Comparison of ENCODE assay signal across 8 mouse cellular contexts in genomic region chr4:152010707-152011134, GRCm38 (mm10). TPM values are rescaled to one million over a fixed set of nuclear protein-coding genes. Genes with fewer than 3 reads are reported as not detected.
DNase-seq lines count a peak whose midpoint lies in the region; ATAC-seq and TF ChIP-seq lines count a peak whose summit lies in the region.

No protein-coding gene starts in this region.

- TF ChIP-seq EP300 in liver, postnatal 0 days (IDR thresholded peaks at IDR 0.05; ENCODE audit: low read depth): no peak

- no peak for ATAC-seq in hindbrain, embryonic 15.5 days (ENCODE audit: low FRiP score, low read depth)
- ATAC-seq in liver, postnatal 0 days: peak; percentile 58

- peak overlapping the region; percentile 89 for H3K4me3 ChIP-seq in cerebellum, adult 2 months (replicated peaks; ENCODE audit: insufficient read depth, low read depth, low read length)
- peak overlapping the region; percentile 69 for H3K4me3 ChIP-seq in hindbrain, embryonic 15.5 days
- peak overlapping the region; percentile 87 for H3K4me3 ChIP-seq in liver, postnatal 0 days (ENCODE audit: low read depth, low read length)

- peak; percentile 54 to 59 for DNase-seq in cerebellum, adult 2 months
- no peak for DNase-seq in cerebellum, adult 9-11 months
- peak; percentile 39 for DNase-seq in urinary bladder, postnatal 14 days (ENCODE audit: low spot score)
- no peak for DNase-seq in urinary bladder, postnatal 10 days (ENCODE audit: low spot score)
- DNase-seq in liver, postnatal 0 days: peak; percentile 54
- DNase-seq in ovary, postnatal 36 days (ENCODE audit: low spot score): no peak
- DNase-seq in thymus, postnatal 14 days: no peak

- H3K27ac ChIP-seq in cerebellum, adult 2 months (ENCODE audit: insufficient read depth, low read length): peak overlapping the region; percentile 35; the same call in 1 of the 2 replicates
- no peak overlapping the region for H3K27ac ChIP-seq in hindbrain, embryonic 15.5 days (replicated peaks)
- peak overlapping the region; percentile 96 for H3K27ac ChIP-seq in liver, postnatal 0 days (ENCODE audit: low read depth)

- H3K4me2 ChIP-seq in hindbrain, embryonic 15.5 days: peak overlapping the region; percentile 99
- H3K4me2 ChIP-seq in liver, postnatal 0 days (ENCODE audit: low read depth, low read length): peak overlapping the region; percentile 95

- 0 out of 2 replicates have a peak, but pooled peaks cover 9% of the 10 kb centered on the region for H3K36me3 ChIP-seq in hindbrain, embryonic 15.5 days
- peaks cover 21% of the 10 kb centered on the region; the same call in 1 of the 2 replicates for H3K36me3 ChIP-seq in liver, postnatal 0 days (replicated peaks; ENCODE audit: insufficient read depth, low read length)

- peaks cover 17% of the 10 kb centered on the region for H3K4me1 ChIP-seq in cerebellum, adult 2 months (ENCODE audit: control insufficient read depth, insufficient read depth, low read length)
- H3K4me1 ChIP-seq in hindbrain, embryonic 15.5 days (replicated peaks): peaks cover 38% of the 10 kb centered on the region
- H3K4me1 ChIP-seq in liver, postnatal 0 days (ENCODE audit: insufficient read depth): peaks cover 37% of the 10 kb centered on the region

- H3K9ac ChIP-seq in hindbrain, embryonic 15.5 days: peak overlapping the region; percentile 7; the same call in 1 of the 2 replicates
- H3K9ac ChIP-seq in liver, postnatal 0 days (replicated peaks): peak overlapping the region; percentile 83

- TF ChIP-seq POLR2A in cerebellum, adult 2 months (IDR thresholded peaks at IDR 0.05; ENCODE audit: borderline replicate concordance, insufficient read depth, low read length): no peak

- H3K9me3 ChIP-seq in hindbrain, embryonic 15.5 days: no peaks in the 10 kb centered on the region
- H3K9me3 ChIP-seq in liver, postnatal 0 days (ENCODE audit: low read length): no peaks in the 10 kb centered on the region

- no peak for TF ChIP-seq CTCF in cerebellum, adult 2 months (IDR thresholded peaks at IDR 0.05; ENCODE audit: borderline replicate concordance, insufficient read depth, low read depth, low read length)
- no peak for TF ChIP-seq CTCF in liver, postnatal 0 days (IDR thresholded peaks at IDR 0.05; ENCODE audit: low read depth)

- H3K27me3 ChIP-seq in cerebellum, adult 2 months (ENCODE audit: control insufficient read depth, insufficient read depth, low read length): no peaks in the 10 kb centered on the region
- peaks cover 23% of the 10 kb centered on the region for H3K27me3 ChIP-seq in hindbrain, embryonic 15.5 days
- peaks cover 3% of the 10 kb centered on the region; the same call in 1 of the 2 replicates for H3K27me3 ChIP-seq in liver, postnatal 0 days (ENCODE audit: insufficient read depth, low read length)

- 5% methylated on average over 13 of the region's 13 CpGs for WGBS in cerebellum, adult 2 months
- WGBS in hindbrain, embryonic 15.5 days: 14% methylated on average over 13 of the region's 13 CpGs
- 9% methylated on average over 13 of the region's 13 CpGs for WGBS in liver, postnatal 0 days (ENCODE audit: insufficient replicate concordance)

RNA-seq across cellular contexts. Expression of gene Klhl21, which starts 2.1 kb away (rescaled TPM):
- 14.5 and 14.7 TPM in 2 replicates for polyA plus RNA-seq in cerebellum, adult 2 months (2012; rRNA removed)
- 4.7 and 5.4 TPM in 2 replicates for polyA plus RNA-seq in hindbrain, embryonic 15.5 days (2015; fragmentation: Nextera tagmentation; extraction: Ambion mirVana)
- polyA plus RNA-seq in liver, postnatal 0 days (2015; fragmentation: Nextera tagmentation; extraction: Ambion mirVana): 4.2 TPM in 2 replicates

RNA-seq across cellular contexts. Expression of gene Phf13, which starts 14.7 kb away (rescaled TPM):
- polyA plus RNA-seq in cerebellum, adult 2 months (2012; rRNA removed): 7.3 and 8.3 TPM in 2 replicates
- 23.1 and 25.5 TPM in 2 replicates for polyA plus RNA-seq in hindbrain, embryonic 15.5 days (2015; fragmentation: Nextera tagmentation; extraction: Ambion mirVana)
- polyA plus RNA-seq in liver, postnatal 0 days (2015; fragmentation: Nextera tagmentation; extraction: Ambion mirVana): 3.6 and 4.1 TPM in 2 replicates

RNA-seq across cellular contexts. Expression of gene Zbtb48, which starts 16.8 kb away (rescaled TPM):
- 20.1 and 24.3 TPM in 2 replicates for polyA plus RNA-seq in cerebellum, adult 2 months (2012; rRNA removed)
- polyA plus RNA-seq in hindbrain, embryonic 15.5 days (2015; fragmentation: Nextera tagmentation; extraction: Ambion mirVana): 18.3 and 18.5 TPM in 2 replicates
- 7.4 and 8.5 TPM in 2 replicates for polyA plus RNA-seq in liver, postnatal 0 days (2015; fragmentation: Nextera tagmentation; extraction: Ambion mirVana)

RNA-seq across cellular contexts. Expression of gene Thap3, which starts 21.9 kb away (rescaled TPM):
- 42.7 and 43.3 TPM in 2 replicates for polyA plus RNA-seq in cerebellum, adult 2 months (2012; rRNA removed)
- 35.7 and 36.7 TPM in 2 replicates for polyA plus RNA-seq in hindbrain, embryonic 15.5 days (2015; fragmentation: Nextera tagmentation; extraction: Ambion mirVana)
- 5.7 and 6.8 TPM in 2 replicates for polyA plus RNA-seq in liver, postnatal 0 days (2015; fragmentation: Nextera tagmentation; extraction: Ambion mirVana)

RNA-seq across cellular contexts. Expression of gene Tas1r1, which starts 27.6 kb away (rescaled TPM):
- polyA plus RNA-seq in cerebellum, adult 2 months (2012; rRNA removed): 0.10 and 0.27 TPM in 2 replicates
- 1.6 and 1.8 TPM in 2 replicates for polyA plus RNA-seq in hindbrain, embryonic 15.5 days (2015; fragmentation: Nextera tagmentation; extraction: Ambion mirVana)
- polyA plus RNA-seq in liver, postnatal 0 days (2015; fragmentation: Nextera tagmentation; extraction: Ambion mirVana): 0.07 TPM in 2 replicates

Comparison
In these comparisons a context has a peak if more than half of its experiments do, and no peak if none do; other contexts are left out.
1. DNase-seq: peak in cerebellum, adult 2 months (2 of 2), urinary bladder, postnatal 14 days (single experiment) and liver, postnatal 0 days (single experiment); none in cerebellum, adult 9-11 months (single experiment), urinary bladder, postnatal 10 days (single experiment), ovary, postnatal 36 days (single experiment) and thymus, postnatal 14 days (single experiment).
2. Peak in every context shown above with its lines, with median percentiles within 50 percentile points of each other: H3K4me3 ChIP-seq.